Mouse (Mus musculus) neural tube, embryonic 13.5 days (tissue): ENCODE measurements around the gene Prkcg. TPM values are rescaled to one million over a fixed set of nuclear protein-coding genes. Genes with fewer than 3 reads are reported as not detected.
A peak's percentile ranks its signal among the peaks of the same experiment; 100 is the strongest.

Source experiments
- ATAC-seq: fragments of 200-750 bp; cut with Nextera tagmentation; 2 replicates; pipeline ENCODE4 v1.8.0; 2017; ENCODE audit warnings: low read depth, mild to moderate bottlenecking, moderate TSS enrichment, moderate library complexity
- H3K27ac ChIP-seq: fragments of 300-500 bp; sonication (generic); replicated peaks from 2 replicates; pipeline ENCODE4 v1.5.1; 2015; ENCODE audit warnings: moderate library complexity, mild to moderate bottlenecking, inconsistent platforms
- H3K27me3 ChIP-seq: fragments of 300-500 bp; sonication (generic); 2 replicates; pipeline ENCODE4 v1.6.1; 2015; ENCODE audit warnings: mild to moderate bottlenecking, inconsistent platforms
- H3K36me3 ChIP-seq: fragments of 300-500 bp; sonication (generic); 2 replicates; pipeline ENCODE4 v1.6.1; 2015; ENCODE audit warnings: mild to moderate bottlenecking, inconsistent platforms
- H3K4me1 ChIP-seq: fragments of 300-500 bp; sonication (generic); replicated peaks from 2 replicates; pipeline ENCODE4 v1.6.1; 2015; ENCODE audit warnings: inconsistent platforms
- H3K4me2 ChIP-seq: fragments of 300-500 bp; sonication (generic); 2 replicates; pipeline ENCODE4 v1.6.1; 2015; ENCODE audit warnings: inconsistent platforms, mild to moderate bottlenecking, moderate library complexity
- H3K4me3 ChIP-seq: fragments of 300-500 bp; sonication (generic); 2 replicates; pipeline ENCODE4 v1.5.1; 2015; ENCODE audit warnings: mild to moderate bottlenecking, inconsistent platforms
- H3K9ac ChIP-seq: fragments of 300-500 bp; sonication (generic); 2 replicates; pipeline ENCODE4 v1.6.1; 2015; ENCODE audit warnings: moderate library complexity, mild to moderate bottlenecking, inconsistent platforms
- H3K9me3 ChIP-seq: fragments of 300-500 bp; sonication (generic); 2 replicates; pipeline ENCODE4 v1.6.1; 2016; ENCODE audit warnings: inconsistent platforms
- WGBS: fragments of 180-500 bp; shearing (Covaris S2); methylation state at CpG from one replicate; pipeline ENCODE4 v1.1.7; 2015; 5-methylcytosine and 5-hydroxymethylcytosine counted together
- polyA plus RNA-seq: library from polyadenylated mRNA; unstranded; fragments of >200 nt; fragmentation: Nextera tagmentation; extraction: Ambion mirVana; gene quantifications from 2 replicates; pipeline ENCODE4 v1.2.1, GENCODE M21; 2015

Gene Prkcg
- polyA plus RNA-seq, 1 experiment from 2014 or later = 0.64 TPM

DNA sequence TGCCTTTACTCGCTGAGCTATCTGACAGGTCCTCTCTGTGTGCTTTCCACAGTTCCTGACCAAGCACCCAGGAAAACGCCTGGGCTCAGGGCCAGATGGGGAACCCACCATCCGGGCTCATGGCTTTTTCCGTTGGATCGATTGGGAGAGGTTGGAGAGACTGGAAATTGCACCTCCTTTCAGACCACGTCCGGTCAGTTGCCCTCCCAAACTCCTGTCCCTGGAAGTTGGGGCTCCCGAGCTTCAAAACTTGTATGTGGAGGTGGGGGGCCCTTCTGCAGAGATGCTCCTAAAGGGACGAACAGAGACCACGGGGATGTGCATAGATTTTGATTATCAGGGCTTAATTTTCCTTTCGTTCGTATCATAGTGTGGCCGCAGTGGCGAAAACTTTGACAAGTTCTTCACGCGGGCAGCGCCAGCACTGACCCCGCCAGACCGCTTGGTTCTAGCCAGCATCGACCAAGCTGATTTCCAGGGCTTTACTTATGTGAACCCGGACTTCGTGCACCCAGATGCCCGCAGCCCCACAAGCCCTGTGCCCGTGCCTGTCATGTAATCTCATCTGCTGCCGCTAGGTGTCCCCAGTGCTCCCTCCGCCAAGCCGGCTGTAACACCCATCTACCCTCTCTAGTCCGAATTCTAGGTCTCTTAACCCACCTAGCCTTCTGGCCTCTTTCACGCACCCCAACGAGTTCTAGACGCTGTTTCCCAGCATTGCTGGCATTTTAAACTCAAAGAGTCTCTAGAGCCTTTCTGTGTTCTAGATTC is 41.0 kb downstream of the Prkcg start:
- Histone ChIP-seq H3K27me3 (peaks cover 13% of the 10 kb centered on the region), H3K27ac (no peak overlapping the region), H3K9me3 (no peaks in the 10 kb centered on the region), H3K4me3 (peak overlapping the region; percentile 4; the same call in 1 of the 2 replicates), H3K9ac (peak overlapping the region; percentile 50; the same call in 1 of the 2 replicates), H3K4me2 (peak overlapping the region; percentile 40), H3K36me3 (no peaks in the 10 kb centered on the region), H3K4me1 (peaks cover 20% of the 10 kb centered on the region)
- peak; percentile 9; the same call in 1 of the 2 replicates for ATAC-seq
- WGBS = 21% methylated on average over 31 of the region's 31 CpGs

DNA sequence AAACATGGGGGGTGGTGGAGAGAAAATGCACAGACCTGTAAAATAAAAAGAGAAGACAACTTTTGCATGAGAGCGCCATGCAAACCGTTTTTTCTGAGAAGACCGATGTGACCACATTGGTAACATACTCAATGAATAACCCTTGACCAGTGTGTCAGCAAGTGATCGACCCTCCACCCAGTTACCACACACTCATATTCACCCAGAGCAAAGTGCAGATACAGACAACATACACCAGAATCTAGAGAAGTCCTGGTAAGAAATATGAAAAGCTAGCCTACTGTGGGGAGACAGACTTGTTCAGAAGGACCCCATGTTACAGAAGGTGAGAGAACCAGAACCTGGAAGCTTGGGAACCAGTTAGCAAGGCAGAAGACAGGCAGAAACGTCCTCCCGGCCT is 42.2 kb downstream of the Prkcg start:
- 50% methylated on average over 6 of the region's 6 CpGs for WGBS
- Histone ChIP-seq H3K9me3 (no peaks in the 10 kb centered on the region), H3K4me2 (peak overlapping the region; percentile 84), H3K36me3 (no peaks in the 10 kb centered on the region), H3K4me1 (peaks cover 20% of the 10 kb centered on the region), H3K27me3 (peaks cover 13% of the 10 kb centered on the region), H3K9ac (no peak overlapping the region), H3K4me3 (peak overlapping the region; percentile 79), H3K27ac (no peak overlapping the region)
- ATAC-seq = peak; percentile 3

DNA sequence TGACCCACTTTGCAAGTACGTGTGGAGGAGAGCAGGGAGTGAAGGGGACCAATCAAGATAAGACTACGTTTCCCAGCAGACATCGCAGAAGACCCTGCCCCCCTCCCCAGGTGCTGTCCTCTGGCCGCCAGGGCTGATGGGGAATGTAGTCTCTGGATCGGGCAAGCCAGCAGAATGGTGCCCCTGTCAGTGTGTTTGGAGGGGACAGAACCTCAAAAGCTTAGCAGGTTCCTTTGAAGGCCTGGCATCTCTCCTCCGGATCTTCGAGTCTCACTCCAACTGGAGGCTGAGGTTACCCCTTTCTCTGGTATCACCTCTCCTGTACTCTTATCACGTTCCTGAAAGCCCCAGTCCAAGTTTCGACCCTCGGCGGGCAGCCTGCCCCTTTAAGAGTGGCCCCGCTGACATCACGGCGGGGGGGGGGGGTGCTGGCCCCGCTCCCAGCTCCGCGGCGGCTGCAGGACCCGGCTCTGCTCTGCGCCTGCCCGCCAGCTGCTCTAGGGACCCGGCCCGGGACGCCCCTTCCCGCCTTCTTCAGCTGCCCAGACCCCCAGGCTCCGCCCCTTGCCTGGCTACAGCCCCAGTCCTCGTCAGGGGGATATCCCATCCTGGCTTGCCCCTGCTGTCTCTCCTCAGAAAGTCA is 42.7 kb downstream of the Prkcg start:
- Histone ChIP-seq H3K4me3 (peak overlapping the region; percentile 79), H3K9ac (peak overlapping the region; percentile 89), H3K9me3 (no peaks in the 10 kb centered on the region), H3K27ac (peak overlapping the region; percentile 85), H3K27me3 (peaks cover 13% of the 10 kb centered on the region), H3K4me2 (peak overlapping the region; percentile 84), H3K4me1 (peaks cover 20% of the 10 kb centered on the region), H3K36me3 (no peaks in the 10 kb centered on the region)
- peak; percentile 95 for ATAC-seq
- whole genome bisulfite sequencing = under 1% methylated on average over 27 of the region's 27 CpGs

DNA sequence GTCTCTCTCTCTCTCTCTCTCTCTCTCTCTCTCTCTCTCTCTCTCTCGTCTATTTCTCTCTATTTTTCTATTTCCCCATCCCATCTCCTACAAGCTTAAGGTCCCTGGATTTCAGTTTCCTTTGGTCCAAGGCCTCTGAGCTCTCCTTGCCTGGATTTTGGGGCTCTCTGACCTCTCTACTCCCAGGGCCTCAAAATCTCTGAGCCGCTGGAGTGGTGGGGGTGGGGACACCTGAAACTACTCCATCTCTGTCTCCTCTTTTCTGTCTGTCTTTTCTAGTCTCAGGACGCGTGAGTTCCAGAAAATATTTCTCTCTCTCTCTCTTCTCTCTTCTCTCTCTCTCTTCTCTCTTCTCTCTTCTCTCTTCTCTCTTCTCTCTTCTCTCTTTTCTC is 43.2 kb downstream of the Prkcg start:
- H3K36me3 ChIP-seq = no peaks in the 10 kb centered on the region
- 1% methylated on average over 4 of the region's 4 CpGs for WGBS
- no peaks in the 10 kb centered on the region for H3K9me3 ChIP-seq
- H3K27me3 ChIP-seq = peaks cover 13% of the 10 kb centered on the region
- peak overlapping the region; percentile 85 for H3K27ac ChIP-seq
- H3K4me3 ChIP-seq = peak overlapping the region; percentile 79
- peak overlapping the region; percentile 89 for H3K9ac ChIP-seq
- ATAC-seq = peak; percentile 25
- H3K4me2 ChIP-seq = peak overlapping the region; percentile 84
- peaks cover 20% of the 10 kb centered on the region for H3K4me1 ChIP-seq

DNA sequence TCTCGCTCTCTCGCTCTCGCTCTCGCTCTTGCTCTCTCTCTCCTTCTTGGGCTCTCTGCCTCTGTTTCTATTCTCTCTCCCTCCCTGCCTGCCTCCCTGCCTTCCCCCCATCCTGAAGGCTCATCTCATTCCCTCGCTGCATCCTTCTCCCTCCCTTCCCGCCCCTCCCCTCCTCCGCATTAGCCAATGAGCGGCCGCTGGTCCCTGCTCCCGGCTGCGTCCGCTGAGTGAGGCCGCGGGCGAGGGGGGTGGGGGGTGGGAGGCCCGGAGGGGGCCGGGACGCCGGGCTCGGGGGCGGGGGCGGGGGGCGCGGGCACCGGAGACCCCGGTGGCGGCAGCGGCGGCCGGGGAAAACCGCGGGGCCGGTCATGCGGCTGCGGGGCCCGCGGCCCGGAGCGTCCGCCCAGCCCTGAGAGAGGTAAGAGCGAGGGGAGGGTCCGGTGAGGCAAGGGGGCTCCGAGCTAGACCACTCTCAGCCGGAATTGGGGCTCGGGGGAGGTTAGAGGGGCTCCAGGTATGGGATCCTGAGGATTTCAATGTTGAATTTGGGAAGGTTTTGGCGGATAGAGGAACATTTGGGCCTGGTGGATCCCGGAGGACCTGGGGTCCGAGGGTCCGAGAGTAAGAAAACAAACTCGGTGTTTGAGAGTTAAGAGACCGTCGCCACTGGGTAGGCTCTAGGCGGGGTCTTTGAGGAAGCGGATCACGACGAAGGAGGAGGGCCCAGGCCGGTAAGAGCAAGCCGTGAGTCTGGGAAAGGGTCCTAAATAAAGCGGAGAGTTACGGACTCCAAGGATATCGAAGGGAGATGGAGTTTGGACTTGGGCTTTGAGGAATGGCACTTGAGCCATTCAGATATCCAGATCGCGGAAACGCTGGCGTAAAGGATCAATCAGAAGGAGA is 43.9 kb downstream of the Prkcg start, which contains the start of gene Cacng7:
Gene Cacng7 (plus strand): TSS at position 337 of the 903 bp plus-strand sequence.
- Histone ChIP-seq H3K4me1 (peaks cover 20% of the 10 kb centered on the region), H3K9me3 (no peaks in the 10 kb centered on the region), H3K4me3 (peak within 1 kb of the TSS; percentile 79), H3K4me2 (peak within 1 kb of the TSS; percentile 84), H3K9ac (peak within 1 kb of the TSS; percentile 89), H3K27ac (peak within 1 kb of the TSS; percentile 85), H3K36me3 (no peaks in the 10 kb centered on the region), H3K27me3 (peaks cover 13% of the 10 kb centered on the region)
- under 1% methylated on average over 62 of the region's 65 CpGs for WGBS
- peak; percentile 84 for ATAC-seq

DNA sequence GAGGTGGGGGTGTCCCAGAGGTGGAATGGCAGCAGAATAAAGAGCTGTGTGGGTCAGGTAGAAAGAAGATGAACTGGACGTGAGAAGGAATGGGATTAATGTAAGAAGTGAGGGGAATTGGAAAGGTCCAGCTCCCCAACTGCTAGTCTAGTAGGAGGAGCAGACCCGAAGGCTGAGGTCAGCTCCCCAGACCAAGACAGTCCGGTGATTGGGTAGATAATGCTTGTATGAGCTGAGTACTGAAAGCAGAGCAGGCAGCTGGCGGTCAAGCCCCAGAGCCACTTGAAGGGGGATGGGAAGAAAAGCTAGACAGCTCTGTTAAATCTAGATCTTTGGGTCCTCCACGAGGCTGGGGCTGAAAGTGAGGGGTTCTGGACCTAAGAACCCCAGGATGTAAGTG is 44.6 kb downstream of the Prkcg start:
- ATAC-seq = no peak
- Histone ChIP-seq H3K36me3 (peaks cover 2% of the 10 kb centered on the region), H3K9me3 (no peaks in the 10 kb centered on the region), H3K27me3 (peaks cover 9% of the 10 kb centered on the region), H3K9ac (peak overlapping the region; percentile 89), H3K4me1 (peaks cover 20% of the 10 kb centered on the region), H3K27ac (peak overlapping the region; percentile 85; the same call in 1 of the 2 replicates), H3K4me3 (peak overlapping the region; percentile 79), H3K4me2 (peak overlapping the region; percentile 84)
- WGBS = 5% methylated on average over 5 of the region's 5 CpGs

DNA sequence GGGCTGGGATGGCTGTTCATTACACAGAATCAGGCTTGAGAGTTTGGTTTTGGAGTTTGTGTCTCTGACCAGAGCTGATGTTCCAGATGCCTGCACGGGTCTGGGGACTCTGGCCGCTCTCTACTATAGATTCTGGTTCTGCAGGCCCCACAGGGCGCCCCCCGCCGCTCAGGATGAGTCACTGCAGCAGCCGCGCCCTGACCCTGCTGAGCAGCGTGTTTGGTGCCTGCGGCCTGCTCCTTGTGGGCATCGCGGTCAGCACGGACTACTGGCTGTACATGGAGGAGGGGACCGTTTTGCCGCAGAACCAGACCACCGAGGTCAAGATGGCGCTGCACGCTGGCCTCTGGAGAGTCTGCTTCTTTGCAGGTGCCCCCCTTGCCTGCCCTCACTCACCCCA is 47.4 kb downstream of the Prkcg start:
- WGBS = 65% methylated on average over 17 of the region's 17 CpGs
- no peak overlapping the region for H3K4me3 ChIP-seq
- H3K36me3 ChIP-seq = peaks cover 26% of the 10 kb centered on the region
- H3K27me3 ChIP-seq = no peaks in the 10 kb centered on the region
- no peak overlapping the region for H3K9ac ChIP-seq
- no peak overlapping the region for H3K4me2 ChIP-seq
- ATAC-seq = no peak
- H3K4me1 ChIP-seq = peaks cover 12% of the 10 kb centered on the region
- H3K27ac ChIP-seq = no peak overlapping the region
- H3K9me3 ChIP-seq = no peaks in the 10 kb centered on the region

DNA sequence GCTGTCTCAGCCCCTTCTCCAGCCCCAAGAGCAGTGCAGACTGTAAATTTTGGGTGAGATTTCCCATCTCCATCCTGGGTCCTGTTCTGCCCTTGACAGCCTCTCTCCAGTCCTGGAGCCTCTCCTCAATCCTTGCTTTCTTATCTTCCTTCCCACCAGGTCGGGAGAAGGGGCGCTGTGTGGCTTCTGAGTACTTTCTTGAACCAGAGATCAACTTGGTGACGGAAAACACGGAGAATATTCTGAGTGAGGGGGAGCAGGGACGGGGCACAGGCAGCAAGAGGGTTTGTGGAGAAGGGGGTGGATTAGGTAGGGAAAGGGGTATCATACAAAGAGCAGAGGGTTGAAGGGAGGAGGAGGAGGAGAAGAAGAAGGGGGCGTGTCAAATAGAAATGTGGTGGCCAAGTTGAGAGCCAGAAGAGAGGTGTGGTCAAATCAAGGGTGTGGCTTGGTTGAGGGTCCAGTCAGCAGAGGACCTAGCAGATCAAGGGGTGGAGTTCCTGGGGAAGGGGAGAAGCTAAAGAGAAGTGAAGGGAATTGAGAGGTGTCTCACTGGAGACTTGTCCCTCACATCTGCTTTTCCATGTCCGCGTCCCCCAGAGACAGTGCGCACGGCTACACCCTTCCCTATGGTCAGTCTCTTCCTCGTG is 49.4 kb downstream of the Prkcg start:
- Histone ChIP-seq H3K4me2 (no peak overlapping the region), H3K4me3 (no peak overlapping the region), H3K9me3 (no peaks in the 10 kb centered on the region), H3K27me3 (no peaks in the 10 kb centered on the region), H3K4me1 (peaks cover 11% of the 10 kb centered on the region), H3K36me3 (peaks cover 44% of the 10 kb centered on the region), H3K9ac (no peak overlapping the region), H3K27ac (no peak overlapping the region)
- ATAC-seq = no peak
- 90% methylated on average over 11 of the region's 11 CpGs for WGBS

DNA sequence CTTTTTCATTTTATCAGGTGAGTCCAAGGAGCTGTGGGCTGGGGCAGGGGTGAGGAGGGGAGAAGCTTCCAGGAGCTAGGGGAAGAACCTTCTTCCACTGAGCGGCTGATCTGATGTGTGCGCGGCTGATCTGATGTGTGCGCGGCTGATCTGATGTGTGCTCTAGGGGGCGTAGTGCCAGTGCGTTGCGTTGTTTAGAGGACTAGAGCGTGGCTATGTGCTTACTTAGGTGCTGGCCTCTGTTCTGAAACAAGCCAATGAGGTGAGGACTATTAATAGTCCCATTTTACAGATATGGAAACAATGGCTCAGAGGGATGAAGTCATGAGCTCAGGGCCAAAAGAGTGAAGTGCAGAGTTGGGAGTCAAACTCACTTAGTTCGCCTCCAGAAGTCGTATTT is 50.0 kb downstream of the Prkcg start:
- Histone ChIP-seq H3K27ac (no peak overlapping the region), H3K4me3 (no peak overlapping the region), H3K4me2 (no peak overlapping the region), H3K4me1 (peaks cover 5% of the 10 kb centered on the region), H3K36me3 (peaks cover 50% of the 10 kb centered on the region), H3K27me3 (no peaks in the 10 kb centered on the region), H3K9ac (no peak overlapping the region), H3K9me3 (no peaks in the 10 kb centered on the region)
- 94% methylated on average over 11 of the region's 11 CpGs for WGBS
- ATAC-seq = no peak

DNA sequence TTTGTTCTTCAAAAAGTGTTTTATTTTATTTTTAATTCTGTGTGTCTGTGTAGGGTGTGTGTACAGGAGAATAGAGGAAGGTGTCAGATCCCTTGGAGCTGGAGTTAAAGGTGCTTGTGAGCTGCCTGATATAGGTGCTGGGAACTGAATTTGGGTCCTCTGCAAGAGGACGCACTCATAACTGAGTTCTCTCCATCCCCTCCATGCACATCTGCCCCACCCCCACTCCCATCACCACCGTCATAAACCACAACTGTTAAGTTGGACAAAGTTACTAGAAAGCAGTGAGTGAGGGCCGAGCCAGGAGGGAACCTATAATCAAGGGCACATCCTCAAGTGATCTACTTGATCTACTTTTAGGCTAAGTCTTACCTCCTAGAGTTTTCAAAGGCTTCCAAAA is 54.9 kb downstream of the Prkcg start:
- no peak overlapping the region for H3K4me2 ChIP-seq
- 90% methylated on average over 3 of the region's 3 CpGs for WGBS
- no peak overlapping the region for H3K9ac ChIP-seq
- no peak overlapping the region for H3K27ac ChIP-seq
- peaks cover 90% of the 10 kb centered on the region for H3K36me3 ChIP-seq
- no peaks in the 10 kb centered on the region for H3K4me1 ChIP-seq
- H3K27me3 ChIP-seq = no peaks in the 10 kb centered on the region
- no peak for ATAC-seq
- no peaks in the 10 kb centered on the region for H3K9me3 ChIP-seq
- no peak overlapping the region for H3K4me3 ChIP-seq

DNA sequence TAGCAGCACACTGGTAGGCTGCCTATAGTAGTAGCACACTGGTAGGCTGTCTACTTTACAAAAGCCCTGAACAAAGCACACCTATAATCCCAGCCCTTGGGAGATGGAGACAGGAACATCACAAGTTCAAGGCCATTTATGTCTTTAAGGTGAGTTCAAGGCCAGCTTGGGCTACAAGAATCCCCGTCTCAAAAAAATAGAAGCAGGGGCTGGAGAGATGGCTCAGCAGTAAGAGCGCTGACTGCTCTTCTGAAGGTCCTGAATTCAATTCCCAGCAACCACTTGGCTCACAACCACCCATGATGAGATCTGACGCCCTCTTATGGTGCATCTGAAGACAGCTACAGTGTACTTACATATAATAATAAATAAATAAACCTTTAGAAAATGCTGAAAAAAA is 56.3 kb downstream of the Prkcg start:
- 91% methylated on average over 3 of the region's 3 CpGs for WGBS
- Histone ChIP-seq H3K4me3 (no peak overlapping the region), H3K27me3 (no peaks in the 10 kb centered on the region), H3K4me1 (no peaks in the 10 kb centered on the region), H3K9ac (no peak overlapping the region), H3K27ac (no peak overlapping the region), H3K4me2 (no peak overlapping the region), H3K9me3 (no peaks in the 10 kb centered on the region), H3K36me3 (peaks cover 95% of the 10 kb centered on the region)
- no peak for ATAC-seq
